ENCODE assay signal across 18 mouse cellular contexts in the genomic region with DNA sequence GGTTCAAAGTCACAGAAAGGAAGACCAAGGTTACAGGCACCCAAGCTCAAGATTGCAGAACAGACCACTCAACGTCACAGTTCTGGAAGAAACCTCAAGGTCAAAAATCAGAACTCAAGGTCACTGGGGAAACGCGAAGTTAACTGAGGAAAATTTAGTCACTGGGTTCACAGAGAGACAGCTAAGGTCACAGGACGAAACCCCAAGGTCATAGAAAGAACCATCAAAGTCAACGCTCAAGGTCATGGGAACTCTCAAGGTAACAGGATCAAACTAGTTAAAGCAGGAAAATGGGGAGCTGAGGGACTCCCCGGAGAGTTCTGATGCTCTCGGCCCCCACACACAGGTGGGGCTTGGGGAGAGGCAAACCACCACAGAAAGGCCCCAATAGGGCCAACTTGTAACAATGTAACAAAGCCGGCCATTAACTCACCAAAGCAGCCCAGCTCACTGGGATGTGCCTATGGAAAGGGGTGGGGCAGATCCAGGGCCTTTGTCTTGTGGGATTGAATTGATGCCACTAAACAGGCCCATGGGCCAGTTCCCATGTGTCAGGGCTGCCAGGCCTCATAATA. TPM values are rescaled to one million over a fixed set of nuclear protein-coding genes. Genes with fewer than 3 reads are reported as not detected.
"Had no signal": no experiment of that assay in that cellular context is flagged by ENCODE, and none has a peak within 500 bp of the region (broad histone marks: within the 10 kb centered on the region; RNA-seq: fewer than 3 reads in every experiment).

No protein-coding gene starts in this region.

- H3K4me1 ChIP-seq: liver, embryonic 13.5 days; midbrain, embryonic 15.5 days; neural tube, embryonic 12.5 days had no signal

- H3K9me3 ChIP-seq: limb, embryonic 12.5 days; liver, embryonic 13.5 days; lung, embryonic 15.5 days; megakaryocyte, embryonic 14.5 days; midbrain, embryonic 15.5 days; neural tube, embryonic 12.5 days had no signal

- H3K36me3 ChIP-seq: liver, embryonic 13.5 days; midbrain, embryonic 15.5 days had no signal

- H3K27ac ChIP-seq: layer of hippocampus, adult 2 months; limb, embryonic 12.5 days; liver, embryonic 13.5 days; lung, embryonic 15.5 days; macrophage; midbrain, embryonic 15.5 days; neural tube, embryonic 12.5 days had no signal

- ATAC-seq: liver, postnatal 0 days; midbrain, embryonic 15.5 days had no signal

- H3K27me3 ChIP-seq: limb, embryonic 12.5 days; liver, embryonic 13.5 days; lung, embryonic 15.5 days; midbrain, embryonic 15.5 days; neural tube, embryonic 12.5 days had no signal

- H3K4me3 ChIP-seq: layer of hippocampus, adult 2 months; limb, embryonic 12.5 days; liver, embryonic 13.5 days; lung, embryonic 15.5 days; megakaryocyte, embryonic 14.5 days; midbrain, embryonic 15.5 days; neural tube, embryonic 12.5 days had no signal

- H3K4me2 ChIP-seq: limb, embryonic 12.5 days; liver, embryonic 13.5 days; lung, embryonic 15.5 days; midbrain, embryonic 11.5 days; midbrain, embryonic 15.5 days; neural tube, embryonic 12.5 days had no signal

- DNase-seq: kidney, postnatal 4 days; liver; liver, embryonic 13.5 days; liver, postnatal 0 days; lung, postnatal 14 days; right cerebral cortex, postnatal 4 days; spleen, adult 18-20 months; thymus, postnatal 36 days had no signal

- H3K9ac ChIP-seq: limb, embryonic 12.5 days; liver, embryonic 13.5 days; liver, postnatal 0 days; lung, embryonic 15.5 days; midbrain, embryonic 15.5 days; neural tube, embryonic 12.5 days had no signal

RNA-seq across cellular contexts. Expression of gene Pdgfa, which starts 22.2 kb away (rescaled TPM):
- total RNA-seq: monocyte, adult 5-6 weeks; neutrophil, adult 5-6 weeks had no signal
